Mouse (Mus musculus): Measurements from ENCODE around the gene Chrne. TPM values are rescaled to one million over a fixed set of nuclear protein-coding genes. Genes with fewer than 3 reads are reported as not detected.
"Not testable (repeated sequence)": the region's sequence is repeated elsewhere in the genome, so short reads cannot be mapped to it uniquely, and the experiment has no call there.

The Chrne gene
- polyA plus RNA-seq, 1 experiment from 2014 or later: not detected

DNA sequence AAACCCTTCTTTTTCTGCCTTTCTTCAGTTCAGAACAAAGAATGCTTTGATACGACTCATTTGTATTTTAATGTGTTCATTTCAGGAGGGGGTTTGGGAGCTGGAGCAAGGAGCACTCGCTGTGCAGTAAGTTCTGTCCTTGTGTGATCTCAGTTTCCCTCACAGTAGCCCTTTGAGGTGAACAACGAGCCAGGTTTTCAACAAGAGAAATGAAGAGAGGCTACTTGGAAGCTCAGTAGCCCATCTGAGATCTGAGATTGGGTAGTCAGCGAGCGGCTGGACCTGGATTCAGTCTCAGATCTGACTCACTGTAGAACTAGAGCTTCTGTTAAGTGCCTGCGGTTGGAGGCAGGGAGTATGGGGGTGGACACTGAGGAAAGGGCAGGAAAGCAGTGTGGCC, 45.1 kb downstream of the Chrne start:
- Histone ChIP-seq H3K9ac (replicated peaks; ENCODE audit: low read depth, low read length) (no peak overlapping the region), H3K36me3 (ENCODE audit: control insufficient read depth, insufficient read depth, low read length) (no peaks in the 10 kb centered on the region), H3K4me2 (ENCODE audit: low read depth, low read length) (no peak overlapping the region), H3K4me1 (ENCODE audit: control insufficient read depth, insufficient read depth, low read length) (peaks cover 8% of the 10 kb centered on the region; the same call in 1 of the 2 replicates), H3K27me3 (ENCODE audit: control insufficient read depth, insufficient read depth, low read length) (no peaks in the 10 kb centered on the region), H3K27ac (ENCODE audit: low read depth, low read length) (no peak overlapping the region), H3K9me3 (ENCODE audit: control insufficient read depth, low read length) (no peaks in the 10 kb centered on the region), H3K4me3 (ENCODE audit: low read depth, low read length) (no peak overlapping the region)
- no peak for ATAC-seq (ENCODE audit: low read depth)
- WGBS: 42% methylated on average over 6 of the region's 6 CpGs

GRCm38 (mm10) chr11:70572348-70572902, 46.6 kb downstream of the Chrne start:
- no peaks in the 10 kb centered on the region for H3K36me3 ChIP-seq (ENCODE audit: control insufficient read depth, insufficient read depth, low read length)
- 0 out of 2 replicates have a peak, but pooled peaks cover 3% of the 10 kb centered on the region for H3K4me1 ChIP-seq (ENCODE audit: control insufficient read depth, insufficient read depth, low read length)
- no peak overlapping the region for H3K4me3 ChIP-seq (ENCODE audit: low read depth, low read length)
- H3K9ac ChIP-seq (replicated peaks; ENCODE audit: low read depth, low read length): no peak overlapping the region
- WGBS: 58% methylated on average over 5 of the region's 5 CpGs
- H3K4me2 ChIP-seq (ENCODE audit: low read depth, low read length): no peak overlapping the region
- H3K27me3 ChIP-seq (ENCODE audit: control insufficient read depth, insufficient read depth, low read length): no peaks in the 10 kb centered on the region
- no peaks in the 10 kb centered on the region for H3K9me3 ChIP-seq (ENCODE audit: control insufficient read depth, low read length)
- no peak overlapping the region for H3K27ac ChIP-seq (ENCODE audit: low read depth, low read length)
- ATAC-seq (ENCODE audit: low read depth): no peak

- Histone ChIP-seq H3K9me3 (ENCODE audit: control insufficient read depth, low read length) (no peaks in the 10 kb centered on the region), H3K27ac (ENCODE audit: low read depth, low read length) (no peak overlapping the region), H3K4me2 (ENCODE audit: low read depth, low read length) (no peak overlapping the region), H3K36me3 (ENCODE audit: control insufficient read depth, insufficient read depth, low read length) (no peaks in the 10 kb centered on the region), H3K9ac (replicated peaks; ENCODE audit: low read depth, low read length) (no peak overlapping the region), H3K4me1 (ENCODE audit: control insufficient read depth, insufficient read depth, low read length) (peaks cover 8% of the 10 kb centered on the region), H3K4me3 (ENCODE audit: low read depth, low read length) (no peak overlapping the region), H3K27me3 (ENCODE audit: control insufficient read depth, insufficient read depth, low read length) (no peaks in the 10 kb centered on the region)
- WGBS: 89% methylated on average over 1 of the region's 1 CpGs
- no peak for ATAC-seq (ENCODE audit: low read depth)
These were observed 47.4 kb downstream of the Chrne start for GRCm38 (mm10) chr11:70571641-70572040.

- not testable (repeated sequence) for H3K9ac ChIP-seq (replicated peaks; ENCODE audit: low read depth, low read length); H3K9me3 ChIP-seq (ENCODE audit: control insufficient read depth, low read length); H3K27me3 ChIP-seq (ENCODE audit: control insufficient read depth, insufficient read depth, low read length); H3K4me1 ChIP-seq (ENCODE audit: control insufficient read depth, insufficient read depth, low read length); ATAC-seq (ENCODE audit: low read depth); H3K36me3 ChIP-seq (ENCODE audit: control insufficient read depth, insufficient read depth, low read length); H3K27ac ChIP-seq (ENCODE audit: low read depth, low read length); H3K4me2 ChIP-seq (ENCODE audit: low read depth, low read length); H3K4me3 ChIP-seq (ENCODE audit: low read depth, low read length)
- 86% methylated on average over 1 of the region's 1 CpGs for WGBS
These were observed 48.4 kb downstream of the Chrne start for GRCm38 (mm10) chr11:70570614-70571013.

DNA sequence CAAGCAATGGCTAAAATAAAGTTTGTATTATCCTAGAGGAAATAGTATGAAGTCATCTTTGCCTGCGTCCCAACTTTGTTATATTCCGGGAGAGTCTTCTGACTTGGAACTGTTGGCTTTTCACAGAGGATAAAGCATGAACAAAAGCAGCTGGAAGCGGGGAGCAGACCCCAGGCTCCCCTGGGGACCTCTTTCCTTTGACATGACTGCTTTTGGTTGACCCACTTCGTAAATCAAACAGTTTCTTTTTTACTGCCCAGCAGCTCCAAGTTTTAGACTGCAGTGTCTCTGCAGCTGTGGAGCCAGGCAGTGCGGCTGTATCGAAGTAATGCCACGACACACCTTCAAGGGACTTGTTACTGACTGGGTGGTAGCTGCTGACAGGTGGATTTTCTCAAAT, 52.4 kb downstream of the Chrne start:
- Histone ChIP-seq H3K9ac (replicated peaks; ENCODE audit: low read depth, low read length) (no peak overlapping the region), H3K27me3 (ENCODE audit: control insufficient read depth, insufficient read depth, low read length) (no peaks in the 10 kb centered on the region), H3K9me3 (ENCODE audit: control insufficient read depth, low read length) (no peaks in the 10 kb centered on the region), H3K4me1 (ENCODE audit: control insufficient read depth, insufficient read depth, low read length) (peaks cover 31% of the 10 kb centered on the region), H3K27ac (ENCODE audit: low read depth, low read length) (no peak overlapping the region), H3K36me3 (ENCODE audit: control insufficient read depth, insufficient read depth, low read length) (no peaks in the 10 kb centered on the region), H3K4me3 (ENCODE audit: low read depth, low read length) (no peak overlapping the region), H3K4me2 (ENCODE audit: low read depth, low read length) (no peak overlapping the region)
- 24% methylated on average over 7 of the region's 7 CpGs for WGBS
- no peak for ATAC-seq (ENCODE audit: low read depth)

Other genes with a start within 250 kb of the Chrne start
- gene Pelp1, start 209.2 kb downstream of the Chrne start, polyA plus RNA-seq (2014; fragmentation: Nextera tagmentation; extraction: Ambion mirVana): 29.3 and 32.1 TPM in 2 replicates
- gene Arrb2, start 186.6 kb downstream of the Chrne start, polyA plus RNA-seq (2014; fragmentation: Nextera tagmentation; extraction: Ambion mirVana): 44.1 and 54.5 TPM in 2 replicates
- gene Med11, start 167.3 kb downstream of the Chrne start, polyA plus RNA-seq (2014; fragmentation: Nextera tagmentation; extraction: Ambion mirVana): 41.4 and 46.6 TPM in 2 replicates
- gene Zmynd15, start 159.8 kb downstream of the Chrne start, polyA plus RNA-seq (2014; fragmentation: Nextera tagmentation; extraction: Ambion mirVana): 0.31 and 1.5 TPM in 2 replicates
- gene Cxcl16, start 159.2 kb downstream of the Chrne start, polyA plus RNA-seq (2014; fragmentation: Nextera tagmentation; extraction: Ambion mirVana): 1.2 and 14.6 TPM in 2 replicates
- 1.8 and 3.7 TPM in 2 replicates for gene Tm4sf5, start 114.0 kb downstream of the Chrne start, polyA plus RNA-seq (2014; fragmentation: Nextera tagmentation; extraction: Ambion mirVana)
- not detected in 2 replicates for gene Vmo1, start 104.6 kb downstream of the Chrne start, polyA plus RNA-seq (2014; fragmentation: Nextera tagmentation; extraction: Ambion mirVana)
- 0.27 TPM in 1 of 2 replicates, not detected in the other for gene Gltpd2, start 100.0 kb downstream of the Chrne start, polyA plus RNA-seq (2014; fragmentation: Nextera tagmentation; extraction: Ambion mirVana)
- gene Psmb6, start 93.8 kb downstream of the Chrne start, polyA plus RNA-seq (2014; fragmentation: Nextera tagmentation; extraction: Ambion mirVana): 743 and 801 TPM in 2 replicates
- gene Gm40193, start 86.3 kb downstream of the Chrne start, polyA plus RNA-seq (2014; fragmentation: Nextera tagmentation; extraction: Ambion mirVana): not detected in 2 replicates
- 13.7 and 16.6 TPM in 2 replicates for gene Pld2, start 79.2 kb downstream of the Chrne start, polyA plus RNA-seq (2014; fragmentation: Nextera tagmentation; extraction: Ambion mirVana)
- 20.2 and 22.0 TPM in 2 replicates for gene Mink1, start 56.3 kb downstream of the Chrne start, polyA plus RNA-seq (2014; fragmentation: Nextera tagmentation; extraction: Ambion mirVana)
- not detected in 2 replicates for gene 4930544D05Rik, start 3.4 kb downstream of the Chrne start, polyA plus RNA-seq (2014; fragmentation: Nextera tagmentation; extraction: Ambion mirVana)
- 0.27 and 0.31 TPM in 2 replicates for gene Gp1ba, start 19.9 kb upstream of the Chrne start, polyA plus RNA-seq (2014; fragmentation: Nextera tagmentation; extraction: Ambion mirVana)
- 98.6 and 110 TPM in 2 replicates for gene Rnf167, start 28.0 kb upstream of the Chrne start, polyA plus RNA-seq (2014; fragmentation: Nextera tagmentation; extraction: Ambion mirVana)
- gene Slc25a11, start 28.3 kb upstream of the Chrne start, polyA plus RNA-seq (2014; fragmentation: Nextera tagmentation; extraction: Ambion mirVana): 156 and 172 TPM in 2 replicates
- gene Pfn1, start 35.4 kb upstream of the Chrne start, polyA plus RNA-seq (2014; fragmentation: Nextera tagmentation; extraction: Ambion mirVana): 578 and 686 TPM in 2 replicates
- 8.3 and 10.1 TPM in 2 replicates for gene Eno3, start 38.0 kb upstream of the Chrne start, polyA plus RNA-seq (2014; fragmentation: Nextera tagmentation; extraction: Ambion mirVana)
- gene Spag7, start 50.2 kb upstream of the Chrne start, polyA plus RNA-seq (2014; fragmentation: Nextera tagmentation; extraction: Ambion mirVana): 136 and 151 TPM in 2 replicates
- 24.9 and 29.0 TPM in 2 replicates for gene Camta2, start 68.9 kb upstream of the Chrne start, polyA plus RNA-seq (2014; fragmentation: Nextera tagmentation; extraction: Ambion mirVana)
- 1.4 and 1.5 TPM in 2 replicates for gene Inca1, start 80.9 kb upstream of the Chrne start, polyA plus RNA-seq (2014; fragmentation: Nextera tagmentation; extraction: Ambion mirVana)
- 3.1 and 3.2 TPM in 2 replicates for gene Kif1c, start 81.3 kb upstream of the Chrne start, polyA plus RNA-seq (2014; fragmentation: Nextera tagmentation; extraction: Ambion mirVana)
- gene Zfp3, start 145.0 kb upstream of the Chrne start, polyA plus RNA-seq (2014; fragmentation: Nextera tagmentation; extraction: Ambion mirVana): 16.3 and 19.8 TPM in 2 replicates
- not detected in 2 replicates for gene Scimp, start 193.4 kb upstream of the Chrne start, polyA plus RNA-seq (2014; fragmentation: Nextera tagmentation; extraction: Ambion mirVana)
- 80.7 and 80.9 TPM in 2 replicates for gene Rabep1, start 225.6 kb upstream of the Chrne start, polyA plus RNA-seq (2014; fragmentation: Nextera tagmentation; extraction: Ambion mirVana)